ENCODE assay signal across 14 mouse cellular contexts in genomic region chr6:42197710-42198109, GRCm38 (mm10). TPM values are rescaled to one million over a fixed set of nuclear protein-coding genes. Genes with fewer than 3 reads are reported as not detected.
DNase-seq lines count a peak whose midpoint lies in the region; ATAC-seq and TF ChIP-seq lines count a peak whose summit lies in the region.
"Had no signal": no experiment of that assay in that cellular context is flagged by ENCODE, and none has a peak within 500 bp of the region (broad histone marks: within the 10 kb centered on the region; RNA-seq: fewer than 3 reads in every experiment).

No protein-coding gene starts in this region.

- ATAC-seq in forebrain, postnatal 0 days, result peak; percentile 82
- no peak for ATAC-seq in forebrain, embryonic 15.5 days (replicated peaks)
- ATAC-seq in CD4-positive, CD25-positive, alpha-beta regulatory T cell, adult 4 months, result peak; percentile 51
- ATAC-seq in hematopoietic stem cell, adult 5-6 weeks (replicated peaks in 1 of 2; ENCODE audit: insufficient read depth in 1 of 2, low FRiP score in 2 of 2, low TSS enrichment in 1 of 2, low read depth in 1 of 2, poor library complexity in 2 of 2, severe bottlenecking in 2 of 2), result 0 out of 4 replicates have a peak, but pooled peaks have one; percentile 27 to 53
- ATAC-seq in neural tube, embryonic 15.5 days (ENCODE audit: low FRiP score), result no peak

- WGBS in forebrain, postnatal 0 days, result 26% methylated on average over 3 of the region's 3 CpGs
- 44% methylated on average over 3 of the region's 3 CpGs for WGBS in forebrain, embryonic 15.5 days
- WGBS in liver, adult 2 months, result 32% methylated on average over 3 of the region's 3 CpGs
- WGBS in neural tube, embryonic 15.5 days, result 48% methylated on average over 3 of the region's 3 CpGs

- H3K9me3 ChIP-seq in forebrain, postnatal 0 days (ENCODE audit: low read length), result no peaks in the 10 kb centered on the region
- H3K9me3 ChIP-seq in forebrain, embryonic 15.5 days, result no peaks in the 10 kb centered on the region
- no peaks in the 10 kb centered on the region for H3K9me3 ChIP-seq in neural tube, embryonic 15.5 days (replicated peaks)
- H3K9me3 ChIP-seq: G1E had no signal

- no peak overlapping the region for H3K9ac ChIP-seq in forebrain, postnatal 0 days
- H3K9ac ChIP-seq in forebrain, embryonic 15.5 days (replicated peaks), result no peak overlapping the region
- no peak overlapping the region for H3K9ac ChIP-seq in liver, adult 2 months (ENCODE audit: low read depth, low read length)
- no peak overlapping the region for H3K9ac ChIP-seq in neural tube, embryonic 15.5 days (replicated peaks)

- H3K27me3 ChIP-seq in forebrain, postnatal 0 days (ENCODE audit: insufficient read depth, low read length), result no peaks in the 10 kb centered on the region
- H3K27me3 ChIP-seq in forebrain, embryonic 15.5 days, result no peaks in the 10 kb centered on the region
- H3K27me3 ChIP-seq in liver, adult 2 months (ENCODE audit: control insufficient read depth, insufficient read depth, low read length), result no peaks in the 10 kb centered on the region
- H3K27me3 ChIP-seq in neural tube, embryonic 15.5 days (replicated peaks), result no peaks in the 10 kb centered on the region

- no peaks in the 10 kb centered on the region for H3K79me2 ChIP-seq in liver, adult 2 months (ENCODE audit: control insufficient read depth, insufficient read depth, low read length)

- H3K4me2 ChIP-seq in forebrain, postnatal 0 days (ENCODE audit: low read depth), result no peak overlapping the region
- H3K4me2 ChIP-seq in forebrain, embryonic 15.5 days (replicated peaks), result no peak overlapping the region
- H3K4me2 ChIP-seq in neural tube, embryonic 15.5 days, result no peak overlapping the region

- no peaks in the 10 kb centered on the region for H3K4me1 ChIP-seq in forebrain, postnatal 0 days (ENCODE audit: insufficient read depth)
- H3K4me1 ChIP-seq in forebrain, embryonic 15.5 days, result no peaks in the 10 kb centered on the region
- no peaks in the 10 kb centered on the region for H3K4me1 ChIP-seq in liver, adult 2 months (ENCODE audit: control insufficient read depth, insufficient read depth, low read length)
- no peaks in the 10 kb centered on the region for H3K4me1 ChIP-seq in neural tube, embryonic 15.5 days

- DNase-seq in forebrain, postnatal 0 days, result peak; percentile 72
- DNase-seq in liver, adult 2 months (ENCODE audit: extremely low read depth, low read depth, low spot score), result peak; percentile 5
- DNase-seq in liver, result no peak
- no peak for DNase-seq in spleen, postnatal 4 days (ENCODE audit: low spot score in 2 of 2)
- DNase-seq: cerebellum, adult 11 months; heart, adult 2 months had no signal

- no peak overlapping the region for H3K4me3 ChIP-seq in forebrain, postnatal 0 days (ENCODE audit: low read depth, low read length)
- H3K4me3 ChIP-seq in forebrain, embryonic 15.5 days, result no peak overlapping the region
- H3K4me3 ChIP-seq in liver, adult 2 months (ENCODE audit: insufficient read depth, low read depth, low read length), result no peak overlapping the region
- no peak overlapping the region for H3K4me3 ChIP-seq in neural tube, embryonic 15.5 days (replicated peaks)
- H3K4me3 ChIP-seq: heart, adult 2 months; myocyte had no signal

- TF ChIP-seq CTCF in forebrain, postnatal 0 days (IDR thresholded peaks at IDR 0.05; ENCODE audit: low read depth), result peak; percentile 78
- no peak for TF ChIP-seq CTCF in liver, adult 2 months (IDR thresholded peaks at IDR 0.05; ENCODE audit: low read depth, low read length)

- H3K27ac ChIP-seq in forebrain, postnatal 0 days (ENCODE audit: low read depth, low read length), result no peak overlapping the region
- no peak overlapping the region for H3K27ac ChIP-seq in forebrain, embryonic 15.5 days (replicated peaks)
- H3K27ac ChIP-seq in liver, adult 2 months (replicated peaks; ENCODE audit: insufficient read depth, low read depth, low read length), result no peak overlapping the region
- H3K27ac ChIP-seq in neural tube, embryonic 15.5 days (replicated peaks), result no peak overlapping the region
- H3K27ac ChIP-seq: heart, adult 2 months had no signal

- no peak for TF ChIP-seq POLR2A in liver, adult 2 months (IDR thresholded peaks at IDR 0.05; ENCODE audit: extremely low read depth, insufficient read depth, low read length)

- no peaks in the 10 kb centered on the region for H3K36me3 ChIP-seq in forebrain, postnatal 0 days (ENCODE audit: insufficient read depth)
- no peaks in the 10 kb centered on the region for H3K36me3 ChIP-seq in forebrain, embryonic 15.5 days
- no peaks in the 10 kb centered on the region for H3K36me3 ChIP-seq in liver, adult 2 months (ENCODE audit: control insufficient read depth, insufficient read depth, low read length)
- no peaks in the 10 kb centered on the region for H3K36me3 ChIP-seq in neural tube, embryonic 15.5 days
- H3K36me3 ChIP-seq: G1E had no signal

RNA-seq across cellular contexts. Expression of gene Tas2r144, which starts 17.4 kb away (rescaled TPM):
- total RNA-seq in forebrain, postnatal 0 days (2014; rRNA removed), result not detected in 2 replicates
- polyA plus RNA-seq in forebrain, postnatal 0 days (2015; fragmentation: Nextera tagmentation; extraction: Ambion mirVana), result not detected in 2 replicates
- polyA plus RNA-seq in forebrain, embryonic 15.5 days (2015; fragmentation: Nextera tagmentation; extraction: Ambion mirVana), result not detected in 2 replicates
- total RNA-seq in liver, adult 2 months (2014; rRNA removed), result not detected in 2 replicates
- polyA plus RNA-seq in liver, adult 2 months (2012; rRNA removed), result not detected in 2 replicates
- not detected for polyA plus RNA-seq in CD4-positive, CD25-positive, alpha-beta regulatory T cell, adult 4 months (2017; shearing (Covaris generic))
- not detected in 2 replicates for total RNA-seq in hematopoietic stem cell, adult 5-6 weeks (2017)
- polyA plus RNA-seq in neural tube, embryonic 15.5 days (2015; fragmentation: Nextera tagmentation; extraction: Ambion mirVana), result not detected in 2 replicates
- total RNA-seq: heart, adult 2 months had no signal
- polyA plus RNA-seq: G1E; heart, adult 2 months; limb, embryonic 11.5 days; myocyte; stomach, embryonic 16.5 days had no signal

RNA-seq across cellular contexts. Expression of gene Gstk1, which starts 48.0 kb away (rescaled TPM):
- total RNA-seq in forebrain, postnatal 0 days (2014; rRNA removed), result 6.8 and 7.3 TPM in 2 replicates
- polyA plus RNA-seq in forebrain, postnatal 0 days (2015; fragmentation: Nextera tagmentation; extraction: Ambion mirVana), result 9.4 and 9.8 TPM in 2 replicates
- 10.7 and 12.0 TPM in 2 replicates for polyA plus RNA-seq in forebrain, embryonic 15.5 days (2015; fragmentation: Nextera tagmentation; extraction: Ambion mirVana)
- 279 and 283 TPM in 2 replicates for total RNA-seq in liver, adult 2 months (2014; rRNA removed)
- polyA plus RNA-seq in liver, adult 2 months (2012; rRNA removed), result 166 and 218 TPM in 2 replicates
- polyA plus RNA-seq in CD4-positive, CD25-positive, alpha-beta regulatory T cell, adult 4 months (2017; shearing (Covaris generic)), result 1 to 10 TPM; 4.9 to 7.9 TPM
- 19.0 and 25.7 TPM in 2 replicates for total RNA-seq in hematopoietic stem cell, adult 5-6 weeks (2017)
- polyA plus RNA-seq in neural tube, embryonic 15.5 days (2015; fragmentation: Nextera tagmentation; extraction: Ambion mirVana), result 13.7 and 14.4 TPM in 2 replicates
- polyA plus RNA-seq: G1E had no signal

RNA-seq across cellular contexts. Expression of gene Tas2r139, which starts 57.0 kb away (rescaled TPM):
- not detected in 2 replicates for total RNA-seq in forebrain, postnatal 0 days (2014; rRNA removed)
- not detected in 2 replicates for polyA plus RNA-seq in forebrain, postnatal 0 days (2015; fragmentation: Nextera tagmentation; extraction: Ambion mirVana)
- not detected in 2 replicates for polyA plus RNA-seq in forebrain, embryonic 15.5 days (2015; fragmentation: Nextera tagmentation; extraction: Ambion mirVana)
- total RNA-seq in liver, adult 2 months (2014; rRNA removed), result not detected in 2 replicates
- polyA plus RNA-seq in liver, adult 2 months (2012; rRNA removed), result not detected in 2 replicates
- polyA plus RNA-seq in CD4-positive, CD25-positive, alpha-beta regulatory T cell, adult 4 months (2017; shearing (Covaris generic)), result not detected
- not detected in 2 replicates for total RNA-seq in hematopoietic stem cell, adult 5-6 weeks (2017)
- polyA plus RNA-seq in neural tube, embryonic 15.5 days (2015; fragmentation: Nextera tagmentation; extraction: Ambion mirVana), result not detected in 2 replicates
- total RNA-seq: G1E; heart, adult 2 months had no signal
- polyA plus RNA-seq: G1E; heart, adult 2 months; limb, embryonic 11.5 days; myocyte; stomach, embryonic 16.5 days had no signal

Comparison
In these comparisons a context has a peak if more than half of its experiments do, and no peak if none do; other contexts are left out.
1. ATAC-seq: peak in forebrain, postnatal 0 days (single experiment), CD4-positive, CD25-positive, alpha-beta regulatory T cell, adult 4 months (single experiment) and hematopoietic stem cell, adult 5-6 weeks (2 of 2); none in forebrain, embryonic 15.5 days (single experiment) and neural tube, embryonic 15.5 days (single experiment).
2. DNase-seq: peak in forebrain, postnatal 0 days (single experiment) and liver, adult 2 months (single experiment); none in liver (single experiment) and spleen, postnatal 4 days (0 of 2).
3. RNA of gene Gstk1, which starts 48.0 kb away (polyA plus RNA-seq): 166 to 218 TPM in liver, adult 2 months; 13.7 to 14.4 TPM in neural tube, embryonic 15.5 days, 10.7 to 12.0 TPM in forebrain, embryonic 15.5 days, 9.4 to 9.8 TPM in forebrain, postnatal 0 days and 4.9 to 7.9 TPM in CD4-positive, CD25-positive, alpha-beta regulatory T cell, adult 4 months; every median in the first group is over 10 times any median in the second.